ENCODE assay signal across 17 mouse cellular contexts in genomic region chr5:111538560-111539450, GRCm38 (mm10).
DNase-seq lines count a peak whose midpoint lies in the region; ATAC-seq and TF ChIP-seq lines count a peak whose summit lies in the region.
"Had no signal": no experiment of that assay in that cellular context is flagged by ENCODE, and none has a peak within 500 bp of the region (broad histone marks: within the 10 kb centered on the region; RNA-seq: fewer than 3 reads in every experiment).

No protein-coding gene starts in this region.

- peak; percentile 60 for DNase-seq in left cerebral cortex, postnatal 4 days
- no peak for DNase-seq in left cerebral cortex, adult 9 months (ENCODE audit: low spot score in 2 of 2)
- DNase-seq in hindbrain, postnatal 0 days (ENCODE audit: low spot score): no peak
- no peak for DNase-seq in adipocyte (ENCODE audit: low spot score)
- no peak for DNase-seq in kidney, postnatal 36 days
- DNase-seq in adrenal gland, postnatal 4 days (ENCODE audit: low spot score in 2 of 2): no peak
- DNase-seq: cerebellum, postnatal 25 days; heart, postnatal 10 days; lung, postnatal 14 days; right cerebral cortex, postnatal 14 days had no signal

- H3K4me1 ChIP-seq in forebrain, embryonic 13.5 days: peaks cover 65% of the 10 kb centered on the region
- H3K4me1 ChIP-seq in hindbrain, postnatal 0 days (ENCODE audit: insufficient read depth, low read length): peaks cover 8% of the 10 kb centered on the region; the same call in 1 of the 2 replicates
- peaks cover 50% of the 10 kb centered on the region for H3K4me1 ChIP-seq in neural tube, embryonic 13.5 days (replicated peaks)
- H3K4me1 ChIP-seq: stomach, embryonic 15.5 days had no signal

- H3K27me3 ChIP-seq in forebrain, embryonic 13.5 days: no peaks in the 10 kb centered on the region
- H3K27me3 ChIP-seq in hindbrain, postnatal 0 days (ENCODE audit: insufficient read depth, low read length): no peaks in the 10 kb centered on the region
- H3K27me3 ChIP-seq in neural tube, embryonic 13.5 days: peaks cover 2% of the 10 kb centered on the region; the same call in 1 of the 2 replicates
- H3K27me3 ChIP-seq: stomach, embryonic 15.5 days had no signal

- H3K4me3 ChIP-seq in forebrain, embryonic 13.5 days: no peak overlapping the region
- H3K4me3 ChIP-seq in hindbrain, postnatal 0 days (ENCODE audit: low read length): no peak overlapping the region
- H3K4me3 ChIP-seq in neural tube, embryonic 13.5 days: no peak overlapping the region
- H3K4me3 ChIP-seq: erythroblast, embryonic 14.5 days; kidney, embryonic 15.5 days; liver, embryonic 12.5 days; myocyte; stomach, embryonic 15.5 days had no signal

- intact Hi-C loops in left cerebral cortex, postnatal 4 days (cut with DNase I): no loop called here

- H3K27ac ChIP-seq in forebrain, embryonic 13.5 days: peak overlapping the region; percentile 77
- no peak overlapping the region for H3K27ac ChIP-seq in hindbrain, postnatal 0 days
- H3K27ac ChIP-seq in neural tube, embryonic 13.5 days (replicated peaks): peak overlapping the region; percentile 54
- H3K27ac ChIP-seq: kidney, embryonic 15.5 days; liver, embryonic 12.5 days; stomach, embryonic 15.5 days had no signal

- no peak for TF ChIP-seq CTCF in hindbrain, postnatal 0 days (IDR thresholded peaks at IDR 0.05; ENCODE audit: low read depth)

- WGBS in forebrain, embryonic 13.5 days: 31% methylated on average over 13 of the region's 13 CpGs
- WGBS in hindbrain, postnatal 0 days: 47% methylated on average over 13 of the region's 13 CpGs
- 44% methylated on average over 13 of the region's 13 CpGs for WGBS in neural tube, embryonic 13.5 days

- no peaks in the 10 kb centered on the region for H3K36me3 ChIP-seq in forebrain, embryonic 13.5 days (ENCODE audit: poor library complexity, severe bottlenecking)
- H3K36me3 ChIP-seq in hindbrain, postnatal 0 days (ENCODE audit: insufficient read depth, low read length): no peaks in the 10 kb centered on the region
- no peaks in the 10 kb centered on the region for H3K36me3 ChIP-seq in neural tube, embryonic 13.5 days
- H3K36me3 ChIP-seq: kidney, embryonic 15.5 days; liver, embryonic 12.5 days; stomach, embryonic 15.5 days had no signal

- H3K9me3 ChIP-seq in forebrain, embryonic 13.5 days (replicated peaks): no peaks in the 10 kb centered on the region
- H3K9me3 ChIP-seq in hindbrain, postnatal 0 days (ENCODE audit: low read length): no peaks in the 10 kb centered on the region
- H3K9me3 ChIP-seq in neural tube, embryonic 13.5 days: no peaks in the 10 kb centered on the region
- H3K9me3 ChIP-seq: kidney, embryonic 15.5 days; liver, embryonic 12.5 days; stomach, embryonic 15.5 days had no signal

- ATAC-seq in forebrain, embryonic 13.5 days: peak; percentile 88
- ATAC-seq in hindbrain, postnatal 0 days: peak; percentile 16; the same call in 1 of the 2 replicates
- ATAC-seq in neural tube, embryonic 13.5 days (ENCODE audit: low read depth): peak; percentile 59
- ATAC-seq: liver, embryonic 12.5 days had no signal

- no peak overlapping the region; the same call in 1 of the 2 replicates for H3K4me2 ChIP-seq in forebrain, embryonic 13.5 days
- H3K4me2 ChIP-seq in hindbrain, postnatal 0 days (ENCODE audit: low read depth, low read length): no peak overlapping the region
- H3K4me2 ChIP-seq in neural tube, embryonic 13.5 days: no peak overlapping the region
- H3K4me2 ChIP-seq: kidney, embryonic 15.5 days; liver, embryonic 12.5 days; stomach, embryonic 15.5 days had no signal

- peak overlapping the region; percentile 30; the same call in 1 of the 2 replicates for H3K9ac ChIP-seq in forebrain, embryonic 13.5 days
- no peak overlapping the region for H3K9ac ChIP-seq in hindbrain, postnatal 0 days (replicated peaks; ENCODE audit: low read length)
- no peak overlapping the region for H3K9ac ChIP-seq in neural tube, embryonic 13.5 days
- H3K9ac ChIP-seq: kidney, embryonic 15.5 days; liver, embryonic 12.5 days; stomach, embryonic 15.5 days had no signal

Comparison
In these comparisons a context has a peak if more than half of its experiments do, and no peak if none do; other contexts are left out.
1. ATAC-seq: peak in every context shown above with its lines; median percentile 88 in forebrain, embryonic 13.5 days; 59 in neural tube, embryonic 13.5 days; 16 in hindbrain, postnatal 0 days.